Mouse (Mus musculus) G1E (cell line): ENCODE measurements at regions not wholly inside any gene's neighbourhood (a gene's known extent, or its start where the extent isn't known, plus 50 kb on each side); places are given as distances from the start of the nearest gene placed in this dataset.

Experiments used
- CTCF ChIP-seq: IDR thresholded peaks from 2 replicates; pipeline ENCODE4 v1.5.1; 2012; ENCODE audit warnings: low read depth, low read length, inconsistent platforms, mixed read lengths
- GATA1 ChIP-seq: IDR thresholded peaks from 2 replicates; pipeline ENCODE4 v1.6.1; 2012; ENCODE audit warnings: borderline replicate concordance, low read length, inconsistent platforms, mixed read lengths

DNA sequence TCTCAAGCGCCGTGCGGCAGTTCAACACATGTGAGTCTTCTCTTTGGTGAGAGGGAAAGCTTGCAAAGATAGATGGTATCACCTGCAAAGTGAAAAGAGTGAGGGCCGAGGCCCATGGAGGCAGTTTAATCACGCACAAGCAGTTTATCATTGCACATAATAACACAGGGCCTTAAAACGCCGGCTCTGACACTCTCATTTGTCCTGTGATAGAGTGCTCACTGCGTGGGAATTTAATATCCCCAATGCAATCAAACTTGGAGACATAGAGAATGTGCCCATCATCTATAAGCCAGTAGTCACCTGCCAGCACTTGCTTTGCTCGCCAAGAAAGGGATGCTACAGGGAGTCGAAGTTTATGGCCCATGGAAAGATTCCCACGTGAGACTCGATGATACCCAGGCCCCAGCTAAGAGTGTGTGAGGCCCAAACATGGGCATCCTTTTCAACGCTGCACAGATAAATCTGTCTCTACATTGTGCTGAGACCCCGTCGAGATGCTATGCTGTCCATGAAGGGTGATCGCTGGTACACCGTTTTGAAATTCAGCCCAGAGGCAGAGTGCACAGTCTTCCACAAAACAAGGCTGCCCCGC lies 182.6 kb downstream of the S1pr1 start:
- TF ChIP-seq CTCF (no peak), GATA1 (no peak)
